Mouse (Mus musculus) B cell, adult (primary cell): ENCODE results near the gene Pdgfb. TPM values are rescaled to one million over a fixed set of nuclear protein-coding genes. Genes with fewer than 3 reads are reported as not detected.

ENCODE experiments used
- total RNA-seq: library from RNA; stranded (reverse); gene quantifications from 4 replicates; pipeline ENCODE4 v1.2.4, GENCODE M21; 2023; ENCODE audit not compliant: inconsistent age

The Pdgfb gene
- 0.42 to 1.4 TPM (median 0.93 TPM) in 3 of 4 replicates, not detected in the other for total RNA-seq

DNA sequence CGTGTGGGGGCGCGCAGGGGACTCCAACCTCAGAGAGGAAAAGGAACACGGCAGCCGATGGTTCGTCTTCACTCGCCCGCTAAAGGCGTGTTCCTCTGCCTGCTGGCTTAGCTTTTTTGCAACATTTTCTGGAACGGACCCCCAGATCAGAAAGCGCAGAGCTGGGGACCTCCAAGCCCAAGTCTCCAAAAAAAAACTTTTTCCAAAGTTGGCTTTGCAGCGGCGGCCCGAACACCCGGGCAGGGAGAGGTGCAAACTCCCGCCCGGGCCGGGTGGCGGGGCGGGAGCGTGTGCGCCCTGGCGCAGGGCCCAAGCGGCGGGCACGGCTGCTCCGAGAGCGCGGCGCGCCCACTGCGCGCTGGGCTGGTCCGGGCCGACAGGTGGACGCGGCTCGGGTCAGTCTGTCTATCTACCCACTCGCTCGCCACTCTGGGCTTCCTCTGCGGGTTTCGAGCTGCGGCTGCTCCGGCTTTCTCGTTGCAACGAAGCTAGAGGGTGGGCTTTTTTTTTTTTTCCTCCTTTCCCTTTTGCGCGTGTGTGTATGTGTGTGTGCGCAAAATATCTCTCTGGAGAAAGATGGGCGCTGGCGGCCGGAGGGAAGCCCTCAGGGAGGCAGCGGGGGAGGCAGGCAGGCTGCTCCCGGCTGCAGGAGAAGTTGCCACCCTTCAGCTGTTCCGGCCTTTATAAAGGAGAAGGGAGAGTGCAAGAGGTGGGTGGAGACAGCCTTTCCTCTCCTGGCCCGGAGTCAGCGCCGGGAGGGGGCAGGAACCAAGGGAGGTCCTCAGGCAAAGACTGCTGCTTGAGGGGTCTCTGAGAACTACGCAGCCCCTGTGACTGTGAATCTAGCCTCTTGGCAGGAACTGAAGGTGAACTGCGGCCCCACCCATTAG is at the start of gene Pdgfb:
Gene Pdgfb, minus strand, starts transcription at position 657 of the 890 bp plus-strand sequence.

DNA sequence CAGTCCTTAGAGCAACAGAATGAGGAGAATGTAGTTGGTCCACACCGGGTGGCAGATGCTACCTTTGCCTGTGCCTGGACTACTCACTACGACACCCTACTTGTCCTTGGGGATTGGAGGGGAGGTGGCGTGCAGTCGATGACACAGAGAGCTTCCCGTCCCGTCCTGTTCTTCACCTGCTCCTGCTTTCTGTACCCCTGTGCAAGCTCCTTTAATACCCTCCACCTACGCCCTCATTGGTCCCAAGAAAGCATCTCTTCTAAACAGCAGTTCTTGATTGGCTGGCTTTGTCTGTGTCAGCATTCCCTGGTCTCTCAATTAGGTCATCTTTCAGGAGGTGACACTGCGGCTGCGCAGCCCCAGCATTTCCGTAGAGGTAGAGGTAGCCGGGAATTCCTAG is 43.8 kb downstream of the Pdgfb start, which contains the start of gene Cbx7:
Gene Cbx7, minus strand, starts transcription at position 180 of the 400 bp plus-strand sequence.

Other genes with a start within 250 kb of the Pdgfb start
- gene Dnal4, start 237.1 kb downstream of the Pdgfb start, total RNA-seq, result 8.2 to 12.4 TPM (median 9.5 TPM) in 4 replicates
- gene Nptxr, start 210.2 kb downstream of the Pdgfb start, total RNA-seq, result 0.10 to 0.75 TPM (median 0.31 TPM) in 4 replicates
- not detected in 4 replicates for gene Npcd, start 180.7 kb downstream of the Pdgfb start, total RNA-seq
- 11.3 to 16.7 TPM (median 14.5 TPM) in 4 replicates for gene Cbx6, start 180.3 kb downstream of the Pdgfb start, total RNA-seq
- gene Apobec3, start 123.3 kb downstream of the Pdgfb start, total RNA-seq, result 346 to 372 TPM (median 358 TPM) in 4 replicates
- 98.3 to 113 TPM (median 110 TPM) in 4 replicates for gene Cbx7, start 43.9 kb downstream of the Pdgfb start, total RNA-seq
- gene Syngr1, start 76.4 kb upstream of the Pdgfb start, total RNA-seq, result not detected in 4 replicates
- gene Rpl3, start 76.9 kb upstream of the Pdgfb start, total RNA-seq, result 1,031 to 1,101 TPM (median 1,075 TPM) in 4 replicates
- gene Tab1, start 118.2 kb upstream of the Pdgfb start, total RNA-seq, result 18.6 to 21.3 TPM (median 19.5 TPM) in 4 replicates
- not detected in 4 replicates for gene Mgat3, start 158.7 kb upstream of the Pdgfb start, total RNA-seq
- 46.0 to 51.0 TPM (median 48.1 TPM) in 4 replicates for gene Mief1, start 219.0 kb upstream of the Pdgfb start, total RNA-seq
- gene AC140267.1, start 220.9 kb upstream of the Pdgfb start, total RNA-seq, result 9.1 to 12.2 TPM in 2 of 4 replicates, not detected in the others
- 538 to 573 TPM (median 553 TPM) in 4 replicates for gene Atf4, start 240.2 kb upstream of the Pdgfb start, total RNA-seq
- 22.3 to 32.0 TPM (median 24.1 TPM) in 4 replicates for gene Rps19bp1, start 249.3 kb upstream of the Pdgfb start, total RNA-seq